Mouse (Mus musculus): Measurements from ENCODE around the gene Cep70. TPM values are rescaled to one million over a fixed set of nuclear protein-coding genes. Genes with fewer than 3 reads are reported as not detected.

The Cep70 gene
- polyA plus RNA-seq, 1 experiment from 2014 or later = 51.0 TPM

GRCm38 (mm10) chr9:99326881-99327280, 83.7 kb downstream of the Cep70 start:
- no peak for DNase-seq (ENCODE audit: low spot score)
- H3K4me1 ChIP-seq (replicated peaks; ENCODE audit: control insufficient read depth, insufficient read depth, low read length) = no peaks in the 10 kb centered on the region
- WGBS = 85% methylated on average over 4 of the region's 4 CpGs
- H3K36me3 ChIP-seq (ENCODE audit: control insufficient read depth, insufficient read depth, low read length) = no peaks in the 10 kb centered on the region
- no peak overlapping the region for H3K27ac ChIP-seq (ENCODE audit: low read depth, low read length)
- ATAC-seq (replicated peaks; ENCODE audit: low FRiP score) = no peak
- H3K9ac ChIP-seq (ENCODE audit: low read length) = no peak overlapping the region
- H3K4me3 ChIP-seq (ENCODE audit: low read depth, low read length) = no peak overlapping the region
- H3K27me3 ChIP-seq (ENCODE audit: control insufficient read depth, insufficient read depth, low read length) = no peaks in the 10 kb centered on the region
- no peaks in the 10 kb centered on the region for H3K9me3 ChIP-seq (ENCODE audit: control insufficient read depth, low read length)
- H3K4me2 ChIP-seq (ENCODE audit: low read depth, low read length, severe bottlenecking) = no peak overlapping the region

DNA sequence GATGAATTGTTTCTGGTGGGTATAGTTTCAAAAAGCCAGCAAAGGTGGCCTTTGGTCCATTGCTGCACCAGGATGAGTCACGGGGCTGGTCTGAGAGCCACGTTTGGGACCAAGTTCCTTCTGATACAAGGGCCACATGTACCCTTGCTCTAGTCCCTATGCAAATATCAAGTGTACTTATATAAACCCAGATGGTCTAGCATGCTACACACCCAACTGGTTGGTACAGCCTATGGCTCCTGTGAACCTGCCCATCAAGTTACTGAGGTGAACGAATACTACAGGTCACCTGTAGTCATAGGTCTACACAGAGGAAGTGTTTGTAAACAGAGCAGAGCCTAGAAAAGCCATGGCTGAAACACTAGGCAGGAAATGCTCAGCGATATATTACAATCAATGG, 93.4 kb downstream of the Cep70 start:
- Histone ChIP-seq H3K4me2 (ENCODE audit: low read depth, low read length, severe bottlenecking) (no peak overlapping the region), H3K4me3 (ENCODE audit: low read depth, low read length) (no peak overlapping the region), H3K36me3 (ENCODE audit: control insufficient read depth, insufficient read depth, low read length) (no peaks in the 10 kb centered on the region), H3K9ac (ENCODE audit: low read length) (no peak overlapping the region), H3K9me3 (ENCODE audit: control insufficient read depth, low read length) (no peaks in the 10 kb centered on the region), H3K4me1 (replicated peaks; ENCODE audit: control insufficient read depth, insufficient read depth, low read length) (no peaks in the 10 kb centered on the region), H3K27me3 (ENCODE audit: control insufficient read depth, insufficient read depth, low read length) (no peaks in the 10 kb centered on the region), H3K27ac (ENCODE audit: low read depth, low read length) (no peak overlapping the region)
- ATAC-seq (replicated peaks; ENCODE audit: low FRiP score) (no peak), DNase-seq (ENCODE audit: low spot score) (no peak)
- 86% methylated on average over 4 of the region's 4 CpGs for WGBS

GRCm38 (mm10) chr9:99338293-99338692, 95.1 kb downstream of the Cep70 start:
- ATAC-seq (replicated peaks; ENCODE audit: low FRiP score) (no peak), DNase-seq (ENCODE audit: low spot score) (no peak)
- Histone ChIP-seq H3K27ac (ENCODE audit: low read depth, low read length) (no peak overlapping the region), H3K4me3 (ENCODE audit: low read depth, low read length) (no peak overlapping the region), H3K27me3 (ENCODE audit: control insufficient read depth, insufficient read depth, low read length) (no peaks in the 10 kb centered on the region), H3K9ac (ENCODE audit: low read length) (no peak overlapping the region), H3K4me2 (ENCODE audit: low read depth, low read length, severe bottlenecking) (no peak overlapping the region), H3K36me3 (ENCODE audit: control insufficient read depth, insufficient read depth, low read length) (no peaks in the 10 kb centered on the region), H3K9me3 (ENCODE audit: control insufficient read depth, low read length) (no peaks in the 10 kb centered on the region), H3K4me1 (replicated peaks; ENCODE audit: control insufficient read depth, insufficient read depth, low read length) (no peaks in the 10 kb centered on the region)
- WGBS = 100% methylated on average over 1 of the region's 1 CpGs

DNA sequence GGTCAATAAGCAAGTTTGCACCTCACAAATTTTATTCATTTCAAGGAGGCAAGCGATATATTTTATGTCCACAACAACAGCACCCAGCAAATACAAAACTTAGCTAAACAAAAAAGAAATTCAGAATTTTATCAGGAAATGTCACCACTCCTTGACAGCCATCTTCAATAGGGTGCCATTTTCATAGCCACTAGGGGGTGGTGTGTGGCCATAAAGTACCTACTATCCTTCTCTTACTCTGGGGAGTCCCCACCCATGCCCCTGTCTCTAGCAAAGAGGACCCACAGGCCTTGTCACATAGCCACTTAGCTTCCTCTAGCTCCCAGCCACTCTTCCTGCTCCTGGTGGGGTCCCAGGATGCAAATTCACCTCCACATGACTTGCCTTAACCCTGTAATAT, 96.0 kb downstream of the Cep70 start:
- no peak for ATAC-seq (replicated peaks; ENCODE audit: low FRiP score)
- WGBS = 79% methylated on average over 1 of the region's 1 CpGs

DNA sequence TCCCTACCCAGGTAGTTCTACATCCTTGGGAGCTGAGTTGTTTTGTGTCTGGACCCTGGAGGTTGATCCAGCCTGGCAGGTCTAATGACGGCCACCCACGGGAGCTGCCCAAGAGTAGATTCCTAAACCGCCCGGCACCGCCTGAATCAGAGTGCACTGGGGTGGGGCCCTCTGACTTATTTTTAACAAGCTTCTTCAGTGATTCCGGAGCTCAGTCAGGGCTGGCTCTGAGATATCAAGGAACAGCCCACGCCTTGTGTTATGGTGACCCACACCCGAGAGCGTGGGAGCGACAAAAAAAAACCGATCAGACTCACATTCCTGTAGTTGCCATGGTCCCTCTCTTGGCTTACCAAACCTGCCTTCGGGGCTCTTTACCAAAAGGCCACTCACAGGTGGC, 97.0 kb downstream of the Cep70 start:
- ATAC-seq (replicated peaks; ENCODE audit: low FRiP score) (no peak), DNase-seq (ENCODE audit: low spot score) (no peak)
- H3K4me1 ChIP-seq (replicated peaks; ENCODE audit: control insufficient read depth, insufficient read depth, low read length) = no peaks in the 10 kb centered on the region
- no peaks in the 10 kb centered on the region for H3K27me3 ChIP-seq (ENCODE audit: control insufficient read depth, insufficient read depth, low read length)
- no peak overlapping the region for H3K4me2 ChIP-seq (ENCODE audit: low read depth, low read length, severe bottlenecking)
- WGBS = 82% methylated on average over 12 of the region's 12 CpGs
- no peak overlapping the region for H3K27ac ChIP-seq (ENCODE audit: low read depth, low read length)
- no peaks in the 10 kb centered on the region for H3K36me3 ChIP-seq (ENCODE audit: control insufficient read depth, insufficient read depth, low read length)
- no peak overlapping the region for H3K4me3 ChIP-seq (ENCODE audit: low read depth, low read length)
- no peak overlapping the region for H3K9ac ChIP-seq (ENCODE audit: low read length)
- no peaks in the 10 kb centered on the region for H3K9me3 ChIP-seq (ENCODE audit: control insufficient read depth, low read length)

More for the DNA sequence above, 96.0 kb downstream of the Cep70 start:
- no peak overlapping the region for H3K4me2 ChIP-seq (ENCODE audit: low read depth, low read length, severe bottlenecking)
- H3K4me1 ChIP-seq (replicated peaks; ENCODE audit: control insufficient read depth, insufficient read depth, low read length) = no peaks in the 10 kb centered on the region
- no peaks in the 10 kb centered on the region for H3K9me3 ChIP-seq (ENCODE audit: control insufficient read depth, low read length)
- H3K9ac ChIP-seq (ENCODE audit: low read length) = no peak overlapping the region
- H3K4me3 ChIP-seq (ENCODE audit: low read depth, low read length) = no peak overlapping the region
- H3K27me3 ChIP-seq (ENCODE audit: control insufficient read depth, insufficient read depth, low read length) = no peaks in the 10 kb centered on the region
- H3K36me3 ChIP-seq (ENCODE audit: control insufficient read depth, insufficient read depth, low read length) = no peaks in the 10 kb centered on the region
- no peak for DNase-seq (ENCODE audit: low spot score)
- no peak overlapping the region for H3K27ac ChIP-seq (ENCODE audit: low read depth, low read length)

DNA sequence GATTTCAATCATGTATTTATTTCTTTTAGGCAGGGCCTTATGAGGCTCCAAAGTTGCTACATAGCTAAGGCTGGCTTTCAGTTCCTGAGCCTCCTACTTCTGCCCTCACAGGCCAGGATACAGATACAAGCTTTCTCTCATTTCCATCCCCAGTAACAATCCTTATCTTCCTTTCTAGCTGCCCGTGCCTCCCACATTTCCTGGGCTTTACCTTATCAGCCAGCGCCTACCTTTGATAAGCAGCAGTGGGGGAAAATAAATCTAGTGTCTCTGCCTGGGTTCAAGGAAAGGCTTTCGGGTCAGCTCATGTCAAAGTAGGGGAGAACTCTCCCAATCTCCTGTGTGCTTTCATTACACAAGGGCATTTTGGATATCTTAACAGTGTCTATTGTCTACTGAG, 98.4 kb downstream of the Cep70 start:
- no peak overlapping the region for H3K4me2 ChIP-seq (ENCODE audit: low read depth, low read length, severe bottlenecking)
- DNase-seq (ENCODE audit: low spot score) (no peak), ATAC-seq (replicated peaks; ENCODE audit: low FRiP score) (no peak)
- no peak overlapping the region for H3K27ac ChIP-seq (ENCODE audit: low read depth, low read length)
- no peaks in the 10 kb centered on the region for H3K9me3 ChIP-seq (ENCODE audit: control insufficient read depth, low read length)
- H3K4me3 ChIP-seq (ENCODE audit: low read depth, low read length) = no peak overlapping the region
- no peaks in the 10 kb centered on the region for H3K4me1 ChIP-seq (replicated peaks; ENCODE audit: control insufficient read depth, insufficient read depth, low read length)
- H3K27me3 ChIP-seq (ENCODE audit: control insufficient read depth, insufficient read depth, low read length) = no peaks in the 10 kb centered on the region
- H3K9ac ChIP-seq (ENCODE audit: low read length) = no peak overlapping the region
- 76% methylated on average over 3 of the region's 3 CpGs for WGBS
- H3K36me3 ChIP-seq (ENCODE audit: control insufficient read depth, insufficient read depth, low read length) = no peaks in the 10 kb centered on the region

GRCm38 (mm10) chr9:99345351-99345792, 102.2 kb downstream of the Cep70 start:
- Histone ChIP-seq H3K4me1 (replicated peaks; ENCODE audit: control insufficient read depth, insufficient read depth, low read length) (no peaks in the 10 kb centered on the region), H3K27me3 (ENCODE audit: control insufficient read depth, insufficient read depth, low read length) (no peaks in the 10 kb centered on the region), H3K36me3 (ENCODE audit: control insufficient read depth, insufficient read depth, low read length) (no peaks in the 10 kb centered on the region), H3K9me3 (ENCODE audit: control insufficient read depth, low read length) (no peaks in the 10 kb centered on the region), H3K9ac (ENCODE audit: low read length) (no peak overlapping the region), H3K27ac (ENCODE audit: low read depth, low read length) (no peak overlapping the region), H3K4me2 (ENCODE audit: low read depth, low read length, severe bottlenecking) (no peak overlapping the region), H3K4me3 (ENCODE audit: low read depth, low read length) (no peak overlapping the region)
- DNase-seq (ENCODE audit: low spot score) = no peak
- WGBS = 64% methylated on average over 4 of the region's 4 CpGs
- no peak for ATAC-seq (replicated peaks; ENCODE audit: low FRiP score)

Other genes with a start within 250 kb of the Cep70 start
- not detected in 2 replicates for gene Gm1123, start 207.7 kb upstream of the Cep70 start, polyA plus RNA-seq (2014; fragmentation: Nextera tagmentation; extraction: Ambion mirVana)
- 1.6 and 1.7 TPM in 2 replicates for gene Pik3cb, start 102.7 kb upstream of the Cep70 start, polyA plus RNA-seq (2014; fragmentation: Nextera tagmentation; extraction: Ambion mirVana)
- not detected in 2 replicates for gene Faiml, start 6.1 kb upstream of the Cep70 start, polyA plus RNA-seq (2014; fragmentation: Nextera tagmentation; extraction: Ambion mirVana)
- gene Esyt3, start 115.2 kb downstream of the Cep70 start, polyA plus RNA-seq (2014; fragmentation: Nextera tagmentation; extraction: Ambion mirVana) = 0.35 TPM in 2 replicates
- gene Mras, start 194.0 kb downstream of the Cep70 start, polyA plus RNA-seq (2014; fragmentation: Nextera tagmentation; extraction: Ambion mirVana) = 15.5 and 16.8 TPM in 2 replicates
- gene Nme9, start 208.1 kb downstream of the Cep70 start, polyA plus RNA-seq (2014; fragmentation: Nextera tagmentation; extraction: Ambion mirVana) = not detected in 2 replicates